Mouse (Mus musculus): ENCODE results near the gene Gm20388. TPM values are rescaled to one million over a fixed set of nuclear protein-coding genes. Genes with fewer than 3 reads are reported as not detected.

Gm20388 gene
- polyA plus RNA-seq, 1 experiment = 10.6 TPM

DNA sequence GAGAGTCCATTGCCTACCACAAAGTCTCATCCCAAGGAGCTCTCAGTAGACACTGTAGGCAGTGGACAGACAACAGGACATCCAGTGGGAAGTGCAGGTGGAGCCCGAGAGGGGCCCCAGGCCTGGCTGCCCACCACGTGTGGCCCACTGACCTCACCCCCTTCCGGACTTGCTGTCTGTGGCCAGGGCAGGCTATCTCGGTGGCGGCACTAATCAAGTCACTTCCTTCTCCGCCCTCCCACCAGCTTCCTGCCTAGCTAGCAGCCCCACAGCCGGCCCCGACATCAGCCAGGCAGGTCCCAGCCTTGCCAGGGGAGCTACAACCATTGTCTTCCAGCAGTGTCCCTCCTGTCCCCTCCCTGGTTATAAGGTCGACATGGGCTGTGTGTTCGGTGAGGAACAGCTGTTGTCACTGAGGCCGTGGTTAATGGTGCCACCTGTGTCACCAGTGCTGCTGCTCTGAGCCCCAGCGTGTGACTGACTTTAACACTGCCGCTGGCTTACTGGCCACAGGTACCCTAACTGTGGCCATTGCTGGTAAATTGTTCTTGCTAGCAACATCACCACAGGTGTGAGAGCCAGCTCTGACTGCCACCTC is 2404.4 kb downstream of the Gm20388 start:
- TF ChIP-seq POLR2A (IDR thresholded peaks at IDR 0.05; ENCODE audit: borderline replicate concordance, control insufficient read depth, low read depth, low read length) = peak; percentile 34; the same call in 1 of the 2 replicates
- TF ChIP-seq CTCF (IDR thresholded peaks at IDR 0.05; ENCODE audit: control insufficient read depth, insufficient read depth, low read length) = no peak
- H3K4me3 ChIP-seq (replicated peaks; ENCODE audit: control insufficient read depth, low read depth, low read length) = peak overlapping the region; percentile 17
- H3K4me1 ChIP-seq (ENCODE audit: control insufficient read depth, insufficient read depth, low read length) = peaks cover 18% of the 10 kb centered on the region
- peak overlapping the region; percentile 45 for H3K27ac ChIP-seq (ENCODE audit: control insufficient read depth, insufficient read depth, low read depth, low read length, poor library complexity)
- 13% methylated on average over 13 of the region's 13 CpGs for WGBS

DNA sequence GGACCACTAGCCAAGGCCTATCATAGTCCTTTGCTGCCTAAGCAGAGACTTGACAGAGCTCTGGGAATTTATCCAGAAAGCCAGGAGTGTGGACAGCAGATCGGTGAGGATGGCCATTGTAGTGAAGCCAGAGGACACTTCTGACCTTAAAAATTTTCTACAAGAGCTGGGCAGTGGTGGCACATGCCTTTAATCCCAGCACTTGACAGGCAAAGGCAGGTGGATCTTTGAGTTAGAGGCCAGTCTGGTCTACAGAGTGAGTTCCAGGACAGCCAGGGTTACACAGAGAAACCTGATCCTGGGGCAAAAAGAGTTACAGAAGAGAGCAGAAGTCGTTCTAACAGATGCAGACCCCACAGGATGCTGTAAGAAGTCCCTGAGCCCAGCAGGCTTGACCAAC is 2405.8 kb downstream of the Gm20388 start:
- Histone ChIP-seq H3K4me1 (ENCODE audit: control insufficient read depth, insufficient read depth, low read length) (peaks cover 18% of the 10 kb centered on the region), H3K27ac (ENCODE audit: control insufficient read depth, insufficient read depth, low read depth, low read length, poor library complexity) (peak overlapping the region; percentile 78), H3K4me3 (replicated peaks; ENCODE audit: control insufficient read depth, low read depth, low read length) (no peak overlapping the region)
- TF ChIP-seq POLR2A (IDR thresholded peaks at IDR 0.05; ENCODE audit: borderline replicate concordance, control insufficient read depth, low read depth, low read length) (no peak), CTCF (IDR thresholded peaks at IDR 0.05; ENCODE audit: control insufficient read depth, insufficient read depth, low read length) (no peak)
- WGBS = 74% methylated on average over 2 of the region's 2 CpGs

DNA sequence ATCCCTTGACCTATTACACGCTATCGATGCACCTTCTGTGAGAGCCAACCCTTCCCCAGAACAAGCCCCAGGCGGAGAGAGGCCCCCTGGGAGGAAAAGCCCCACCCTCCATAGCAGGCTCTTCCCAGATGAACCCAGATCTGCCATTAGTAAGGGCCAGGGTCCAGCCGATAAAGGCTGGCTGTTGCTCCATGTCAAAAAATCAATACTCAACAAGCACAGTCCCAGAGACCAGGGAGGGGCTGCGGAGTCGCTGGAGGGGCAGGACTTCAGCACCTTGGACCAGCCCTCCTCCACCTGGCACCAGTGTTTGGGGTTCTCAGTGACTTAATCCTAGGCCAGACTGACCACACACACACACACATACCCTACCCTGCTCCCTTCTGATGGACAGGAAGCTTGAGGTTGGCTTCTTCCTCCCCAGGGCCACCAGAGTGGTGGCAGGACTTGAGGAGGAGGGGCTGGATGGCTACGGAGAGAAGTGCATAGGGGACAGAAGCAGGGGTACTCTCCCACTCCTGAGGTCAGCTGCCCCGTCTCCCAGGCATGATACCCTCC is 2407.4 kb downstream of the Gm20388 start:
- TF ChIP-seq CTCF (IDR thresholded peaks at IDR 0.05; ENCODE audit: control insufficient read depth, insufficient read depth, low read length) (no peak), POLR2A (IDR thresholded peaks at IDR 0.05; ENCODE audit: borderline replicate concordance, control insufficient read depth, low read depth, low read length) (no peak)
- peak overlapping the region; percentile 78 for H3K27ac ChIP-seq (ENCODE audit: control insufficient read depth, insufficient read depth, low read depth, low read length, poor library complexity)
- WGBS = 37% methylated on average over 8 of the region's 8 CpGs
- peaks cover 19% of the 10 kb centered on the region for H3K4me1 ChIP-seq (ENCODE audit: control insufficient read depth, insufficient read depth, low read length)
- no peak overlapping the region for H3K4me3 ChIP-seq (replicated peaks; ENCODE audit: control insufficient read depth, low read depth, low read length)

DNA sequence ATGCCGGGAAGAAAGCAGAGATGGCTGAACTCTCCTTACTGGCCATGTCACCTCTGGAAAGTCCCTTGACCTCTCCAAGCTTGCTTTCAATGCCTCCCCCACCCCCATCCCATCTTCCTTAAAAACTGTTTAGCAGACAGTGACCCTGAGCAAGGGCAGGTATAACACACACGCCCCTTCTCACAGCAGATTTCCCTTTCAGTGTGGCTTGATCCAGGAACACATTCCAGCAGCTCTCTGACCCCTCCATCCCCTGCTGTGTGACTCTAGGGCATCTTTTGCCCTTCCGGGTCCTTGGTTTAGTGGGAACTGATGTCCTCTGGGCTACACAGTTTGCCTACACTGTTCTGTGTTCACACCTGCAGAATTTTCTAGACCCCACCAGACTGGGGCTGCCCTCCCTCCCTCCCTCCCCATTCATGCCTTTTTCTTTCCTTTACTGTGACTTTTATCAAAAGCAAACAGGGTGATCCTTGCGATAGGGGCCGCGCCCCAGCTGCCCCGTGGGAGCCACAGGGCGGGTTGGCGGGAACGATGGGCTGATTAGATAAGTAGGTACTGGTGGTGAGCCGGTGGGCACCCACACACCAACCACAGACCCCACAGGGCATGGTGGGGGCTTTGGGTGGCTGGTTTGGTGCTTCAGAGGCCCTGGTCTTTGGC is 2408.5 kb downstream of the Gm20388 start:
- H3K4me1 ChIP-seq (ENCODE audit: control insufficient read depth, insufficient read depth, low read length) = peaks cover 20% of the 10 kb centered on the region
- WGBS = 31% methylated on average over 11 of the region's 11 CpGs
- TF ChIP-seq POLR2A (IDR thresholded peaks at IDR 0.05; ENCODE audit: borderline replicate concordance, control insufficient read depth, low read depth, low read length) (no peak), CTCF (IDR thresholded peaks at IDR 0.05; ENCODE audit: control insufficient read depth, insufficient read depth, low read length) (no peak)
- no peak overlapping the region for H3K4me3 ChIP-seq (replicated peaks; ENCODE audit: control insufficient read depth, low read depth, low read length)
- peak overlapping the region; percentile 78 for H3K27ac ChIP-seq (ENCODE audit: control insufficient read depth, insufficient read depth, low read depth, low read length, poor library complexity)

DNA sequence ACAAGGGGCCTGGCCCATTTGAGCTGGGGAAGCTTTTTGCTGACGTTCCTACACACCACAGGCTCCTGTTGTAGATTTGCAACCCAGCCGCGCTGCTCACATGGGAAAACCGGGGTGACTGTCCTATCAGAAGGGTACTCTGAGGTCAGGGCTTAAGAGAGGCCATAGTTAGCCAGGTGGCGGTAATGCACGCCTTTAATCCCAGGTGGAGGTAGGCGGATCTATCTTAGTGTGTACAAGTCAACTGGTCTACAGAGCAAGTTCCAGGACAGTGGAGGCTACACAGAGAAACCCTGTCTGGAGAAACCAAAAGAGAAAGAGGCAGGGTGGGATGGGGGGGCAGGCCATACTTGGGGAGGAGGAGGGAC is 2409.1 kb downstream of the Gm20388 start:
- 45% methylated on average over 7 of the region's 7 CpGs for WGBS
- TF ChIP-seq CTCF (IDR thresholded peaks at IDR 0.05; ENCODE audit: control insufficient read depth, insufficient read depth, low read length) = no peak
- no peak for TF ChIP-seq POLR2A (IDR thresholded peaks at IDR 0.05; ENCODE audit: borderline replicate concordance, control insufficient read depth, low read depth, low read length)
- peak overlapping the region; percentile 78 for H3K27ac ChIP-seq (ENCODE audit: control insufficient read depth, insufficient read depth, low read depth, low read length, poor library complexity)
- peaks cover 20% of the 10 kb centered on the region for H3K4me1 ChIP-seq (ENCODE audit: control insufficient read depth, insufficient read depth, low read length)
- no peak overlapping the region for H3K4me3 ChIP-seq (replicated peaks; ENCODE audit: control insufficient read depth, low read depth, low read length)

DNA sequence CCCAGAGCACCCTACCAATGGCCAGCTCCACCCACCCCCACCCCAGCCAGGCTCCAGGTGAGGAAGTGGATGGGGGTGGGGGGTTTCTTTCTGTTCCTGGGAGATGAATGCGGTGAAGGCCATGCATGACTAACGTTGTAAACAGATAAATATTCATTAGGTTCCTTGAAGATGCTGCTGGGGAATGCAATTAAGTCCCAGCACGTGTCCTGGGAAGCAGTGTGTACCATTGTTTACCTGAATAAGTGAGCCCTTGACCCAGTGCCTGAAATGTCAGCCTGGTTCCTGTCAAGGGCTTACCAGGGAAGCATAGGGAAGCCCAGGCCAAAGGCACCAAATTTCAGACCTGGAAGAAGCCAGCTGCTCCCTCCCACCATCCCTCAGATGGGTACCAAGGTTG is 2409.9 kb downstream of the Gm20388 start:
- Histone ChIP-seq H3K27ac (ENCODE audit: control insufficient read depth, insufficient read depth, low read depth, low read length, poor library complexity) (peak overlapping the region; percentile 85), H3K4me3 (replicated peaks; ENCODE audit: control insufficient read depth, low read depth, low read length) (no peak overlapping the region), H3K4me1 (ENCODE audit: control insufficient read depth, insufficient read depth, low read length) (peaks cover 17% of the 10 kb centered on the region)
- no peak for TF ChIP-seq POLR2A (IDR thresholded peaks at IDR 0.05; ENCODE audit: borderline replicate concordance, control insufficient read depth, low read depth, low read length)
- no peak for TF ChIP-seq CTCF (IDR thresholded peaks at IDR 0.05; ENCODE audit: control insufficient read depth, insufficient read depth, low read length)
- WGBS = 65% methylated on average over 3 of the region's 3 CpGs

DNA sequence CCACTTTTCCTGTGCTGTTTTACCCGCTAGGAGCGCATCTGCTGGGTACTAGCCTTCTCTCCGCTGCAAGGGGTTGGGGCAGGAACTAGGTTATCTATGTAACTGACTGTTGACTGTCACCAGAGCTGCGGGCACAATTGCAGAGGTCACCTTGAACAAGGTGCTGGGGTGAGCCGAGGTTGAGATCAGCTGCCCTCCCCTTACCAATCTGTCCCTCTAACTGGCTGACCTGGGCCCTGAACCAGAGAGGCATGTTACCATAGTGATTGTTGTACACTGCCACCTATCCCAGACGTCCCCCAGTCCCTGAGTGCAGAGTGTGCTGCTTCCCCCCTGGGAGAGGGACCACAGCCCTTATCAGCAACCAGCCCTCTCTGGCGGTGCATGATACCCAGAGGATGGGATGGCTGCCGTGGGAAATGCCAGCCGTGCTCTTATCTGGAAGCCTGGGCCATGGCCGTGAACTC is 2410.8 kb downstream of the Gm20388 start:
- WGBS = 55% methylated on average over 10 of the region's 10 CpGs
- TF ChIP-seq POLR2A (IDR thresholded peaks at IDR 0.05; ENCODE audit: borderline replicate concordance, control insufficient read depth, low read depth, low read length) (peak; percentile 9; the same call in 1 of the 2 replicates), CTCF (IDR thresholded peaks at IDR 0.05; ENCODE audit: control insufficient read depth, insufficient read depth, low read length) (no peak; the same call in 1 of the 2 replicates)
- Histone ChIP-seq H3K4me1 (ENCODE audit: control insufficient read depth, insufficient read depth, low read length) (peaks cover 17% of the 10 kb centered on the region), H3K4me3 (replicated peaks; ENCODE audit: control insufficient read depth, low read depth, low read length) (no peak overlapping the region), H3K27ac (ENCODE audit: control insufficient read depth, insufficient read depth, low read depth, low read length, poor library complexity) (peak overlapping the region; percentile 85)

DNA sequence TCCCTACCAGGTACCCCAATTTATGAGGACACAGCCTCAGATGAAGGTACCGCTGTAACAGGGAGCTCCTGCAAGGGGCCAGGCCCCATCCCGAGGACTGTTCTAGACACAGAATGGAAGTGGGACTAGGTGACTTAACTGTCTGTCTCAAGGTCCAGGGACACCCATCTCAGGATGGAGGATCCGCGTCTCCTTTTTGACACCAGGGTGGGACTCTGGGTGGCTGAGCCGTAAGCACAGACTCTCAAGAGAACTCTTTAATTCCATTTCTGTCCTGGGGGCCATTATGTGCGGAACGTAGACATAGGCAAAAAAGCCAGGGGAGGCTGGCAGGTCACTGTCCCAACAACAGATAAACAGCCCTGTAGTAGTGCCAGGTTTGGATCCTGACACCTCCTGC is 2411.5 kb downstream of the Gm20388 start:
- Histone ChIP-seq H3K4me3 (replicated peaks; ENCODE audit: control insufficient read depth, low read depth, low read length) (no peak overlapping the region), H3K27ac (ENCODE audit: control insufficient read depth, insufficient read depth, low read depth, low read length, poor library complexity) (peak overlapping the region; percentile 81), H3K4me1 (ENCODE audit: control insufficient read depth, insufficient read depth, low read length) (peaks cover 17% of the 10 kb centered on the region)
- 74% methylated on average over 7 of the region's 7 CpGs for WGBS
- TF ChIP-seq POLR2A (IDR thresholded peaks at IDR 0.05; ENCODE audit: borderline replicate concordance, control insufficient read depth, low read depth, low read length) (no peak), CTCF (IDR thresholded peaks at IDR 0.05; ENCODE audit: control insufficient read depth, insufficient read depth, low read length) (no peak)

All from bone marrow, adult 2 months (tissue).